Mouse (Mus musculus) hindbrain, postnatal 0 days (tissue): ENCODE measurements at regions not wholly inside any gene's neighbourhood (a gene's known extent, or its start where the extent isn't known, plus 50 kb on each side); places are given as distances from the start of the nearest gene placed in this dataset.

Source experiments
- ATAC-seq: fragments of 200-750 bp; cut with Nextera tagmentation; 2 replicates; pipeline ENCODE4 v1.8.0; 2017; ENCODE audit warnings: mild to moderate bottlenecking, moderate TSS enrichment, moderate library complexity
- DNase-seq: peaks from one replicate; pipeline ENCODE4 v3.0.0-alpha.2; 2015; ENCODE audit warnings: low spot score
- H3K27ac ChIP-seq: fragments of 300-500 bp; sonication (generic); 2 replicates; pipeline ENCODE4 v1.5.1; 2014; ENCODE audit warnings: mild to moderate bottlenecking
- H3K27me3 ChIP-seq: fragments of 300-500 bp; sonication (generic); 2 replicates; pipeline ENCODE4 v1.6.1; 2014; ENCODE audit warnings: low read length, mixed read lengths; ENCODE audit not compliant: insufficient read depth
- H3K36me3 ChIP-seq: fragments of 300-500 bp; sonication (generic); 2 replicates; pipeline ENCODE4 v1.6.1; 2014; ENCODE audit warnings: low read length, mixed read lengths; ENCODE audit not compliant: insufficient read depth
- H3K4me1 ChIP-seq: fragments of 300-500 bp; sonication (generic); 2 replicates; pipeline ENCODE4 v1.6.1; 2014; ENCODE audit warnings: antibody characterized with exemption, low read length, mixed read lengths; ENCODE audit not compliant: insufficient read depth
- H3K4me2 ChIP-seq: fragments of 300-500 bp; sonication (generic); 2 replicates; pipeline ENCODE4 v1.6.1; 2014; ENCODE audit warnings: low read depth, mild to moderate bottlenecking, low read length, moderate library complexity, mixed read lengths
- H3K4me3 ChIP-seq: fragments of 300-500 bp; sonication (generic); 2 replicates; pipeline ENCODE4 v1.5.1; 2014; ENCODE audit warnings: low read length
- H3K9ac ChIP-seq: fragments of 300-500 bp; sonication (generic); replicated peaks from 2 replicates; pipeline ENCODE4 v1.6.1; 2014; ENCODE audit warnings: mild to moderate bottlenecking, low read length, moderate library complexity, mixed read lengths
- H3K9me3 ChIP-seq: fragments of 300-500 bp; sonication (generic); 2 replicates; pipeline ENCODE4 v1.6.1; 2016; ENCODE audit warnings: low read length, mixed read lengths
- CTCF ChIP-seq: IDR thresholded peaks from 2 replicates; pipeline ENCODE4 v1.5.1; 2016; ENCODE audit warnings: antibody characterized with exemption, control low read depth, low read depth
- WGBS: fragments of 180-500 bp; shearing (Covaris S2); extraction: QIAGEN DNeasy Blood & Tissue Kit; methylation state at CpG from one replicate; pipeline ENCODE4 v1.1.7; 2014; 5-methylcytosine and 5-hydroxymethylcytosine counted together

DNA sequence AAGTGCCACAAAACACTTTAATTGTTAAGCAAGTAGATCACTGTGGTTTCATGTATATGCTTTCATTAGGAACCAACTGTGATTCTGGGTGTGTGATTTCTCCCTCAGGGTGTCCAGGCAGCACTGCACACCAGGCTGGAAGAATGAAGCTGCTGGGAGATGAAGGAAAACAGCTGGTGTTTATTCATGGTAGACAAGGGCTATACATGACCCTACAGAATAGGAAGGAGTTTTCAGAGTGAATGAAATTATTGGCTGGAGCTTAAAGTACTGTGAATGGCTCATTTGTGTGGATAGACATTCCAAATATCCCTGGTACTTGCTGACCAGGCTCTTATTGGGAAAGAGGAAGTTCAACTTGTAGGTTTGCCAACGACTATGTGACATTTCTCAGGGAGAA, 264.3 kb upstream of the Kif18a start:
- Histone ChIP-seq H3K4me3 (no peak overlapping the region), H3K27me3 (no peaks in the 10 kb centered on the region), H3K4me1 (no peaks in the 10 kb centered on the region), H3K9ac (no peak overlapping the region), H3K36me3 (no peaks in the 10 kb centered on the region), H3K9me3 (no peaks in the 10 kb centered on the region), H3K4me2 (no peak overlapping the region), H3K27ac (no peak overlapping the region)
- ATAC-seq (no peak), DNase-seq (no peak)
- 64% methylated on average over 1 of the region's 1 CpGs for WGBS
- no peak for TF ChIP-seq CTCF

DNA sequence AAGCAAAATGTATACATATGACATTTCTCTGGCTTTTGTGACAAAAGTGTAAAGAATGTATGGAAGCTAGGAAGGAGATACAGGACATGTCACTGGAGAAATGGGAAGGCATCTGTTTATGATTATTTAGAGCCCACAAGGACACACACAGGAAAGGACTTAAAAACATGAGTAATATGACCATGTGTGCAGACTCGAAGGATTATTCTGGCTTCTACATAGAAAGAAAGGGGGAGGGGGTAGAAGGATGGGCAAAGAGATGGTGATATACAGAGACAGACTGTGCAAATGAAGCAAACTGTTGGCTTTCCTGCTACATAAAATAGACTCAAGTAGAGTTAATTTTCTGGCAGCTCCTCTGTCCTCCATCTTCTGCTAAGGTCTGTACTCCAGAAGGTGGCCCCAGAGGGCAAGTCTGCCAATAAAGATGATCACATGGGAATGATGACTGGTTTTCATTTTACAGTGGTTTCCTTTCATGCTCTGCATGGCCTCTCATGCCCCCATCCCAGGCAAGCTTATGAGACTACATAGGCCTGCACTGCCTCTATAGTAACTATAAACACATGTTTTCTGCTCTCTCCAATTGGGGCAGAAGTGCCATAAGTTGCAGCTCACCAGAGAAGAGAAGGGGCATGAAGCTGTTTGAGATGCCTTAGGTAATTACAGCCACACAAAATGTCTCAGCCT, 263.4 kb upstream of the Kif18a start:
- H3K9ac ChIP-seq, result no peak overlapping the region

DNA sequence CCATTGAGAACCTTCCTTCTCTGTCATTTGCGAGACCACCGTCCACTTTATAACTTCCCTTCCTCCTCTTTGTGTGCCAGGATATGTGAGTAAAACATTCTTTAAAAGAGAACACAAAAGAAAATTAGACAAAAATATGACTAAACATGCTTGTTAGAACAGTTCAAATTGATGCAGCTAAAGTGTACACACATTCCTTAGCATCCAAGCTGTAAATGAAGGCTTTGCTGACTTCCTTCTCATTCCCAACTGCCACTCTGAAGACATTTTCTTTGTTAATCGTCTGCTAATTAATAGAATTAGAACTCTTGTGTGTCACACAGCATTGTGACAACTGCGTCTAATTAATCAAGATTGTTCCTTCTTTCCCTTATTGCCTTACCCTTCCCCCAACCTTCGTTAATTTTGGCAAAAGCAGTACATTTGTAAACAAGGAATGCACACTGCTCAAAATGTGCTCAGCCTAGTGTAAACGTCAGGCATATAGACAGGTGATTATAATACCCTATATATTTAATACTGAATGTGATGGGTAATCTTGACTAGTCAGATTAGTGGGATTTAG, 242.3 kb upstream of the Kif18a start:
- no peak for TF ChIP-seq CTCF
- H3K36me3 ChIP-seq, result no peaks in the 10 kb centered on the region
- no peak overlapping the region for H3K27ac ChIP-seq
- no peak overlapping the region for H3K4me3 ChIP-seq
- no peak overlapping the region for H3K4me2 ChIP-seq
- no peak for DNase-seq
- 40% methylated on average over 6 of the region's 6 CpGs for WGBS
- no peaks in the 10 kb centered on the region for H3K9me3 ChIP-seq
- H3K9ac ChIP-seq, result no peak overlapping the region
- H3K4me1 ChIP-seq, result no peaks in the 10 kb centered on the region
- H3K27me3 ChIP-seq, result no peaks in the 10 kb centered on the region
- no peak for ATAC-seq

More for the DNA sequence above, 263.4 kb upstream of the Kif18a start:
- WGBS, result 80% methylated on average over 1 of the region's 1 CpGs
- Histone ChIP-seq H3K4me1 (no peaks in the 10 kb centered on the region), H3K36me3 (no peaks in the 10 kb centered on the region), H3K4me3 (no peak overlapping the region), H3K27ac (no peak overlapping the region), H3K9me3 (no peaks in the 10 kb centered on the region), H3K4me2 (no peak overlapping the region), H3K27me3 (no peaks in the 10 kb centered on the region)
- no peak for ATAC-seq
- no peak for TF ChIP-seq CTCF
- no peak for DNase-seq
